Mouse (Mus musculus): ENCODE data around the gene C2cd4a.

Gene C2cd4a

GRCm38 (mm10) chr9:67832046-67832605 lies at the start of gene C2cd4a:
C2cd4a (minus strand) TSS chr9:67832330.
- DNase-seq (ENCODE audit: low read depth, low spot score), result peak; percentile 54

GRCm38 (mm10) chr9:67878197-67878769 lies 46.2 kb upstream of the C2cd4a start:
- DNase-seq (ENCODE audit: low read depth, low spot score), result no peak

DNA sequence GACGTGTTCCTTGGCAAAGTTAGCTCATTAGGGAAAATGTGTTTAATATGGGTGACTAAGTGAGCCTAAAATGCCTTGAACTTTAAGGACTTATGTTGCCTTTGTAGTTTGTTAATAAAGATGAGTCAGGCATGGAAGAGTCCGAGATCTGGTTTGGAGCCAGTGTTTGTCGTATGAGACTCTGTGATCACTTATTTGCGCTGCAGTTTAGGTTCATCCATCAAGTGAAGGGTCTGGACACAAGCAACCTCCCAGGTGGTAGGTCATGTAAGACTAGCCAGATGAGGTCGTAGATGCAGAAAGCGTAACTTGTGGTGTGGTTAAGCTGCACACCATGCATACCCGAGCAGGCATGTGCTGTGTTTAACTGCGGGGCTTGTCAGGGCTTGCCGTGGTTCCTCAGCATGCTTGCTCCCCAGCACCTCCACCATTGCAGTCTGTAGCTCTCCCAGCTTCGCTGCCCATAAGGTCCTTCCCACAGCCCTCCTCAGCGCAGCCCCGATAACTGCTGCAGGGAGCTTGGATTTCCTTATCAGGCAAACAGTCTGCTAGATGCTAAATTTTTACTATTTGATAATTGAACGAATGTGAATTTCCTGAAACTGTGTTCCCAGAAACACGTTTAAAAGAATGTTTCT lies 45.1 kb upstream of the C2cd4a start:
- no peak for DNase-seq (ENCODE audit: low read depth, low spot score)

- DNase-seq (ENCODE audit: low read depth, low spot score), result no peak
Measured at GRCm38 (mm10) chr9:67875337-67875736, 43.2 kb upstream of the C2cd4a start.

DNA sequence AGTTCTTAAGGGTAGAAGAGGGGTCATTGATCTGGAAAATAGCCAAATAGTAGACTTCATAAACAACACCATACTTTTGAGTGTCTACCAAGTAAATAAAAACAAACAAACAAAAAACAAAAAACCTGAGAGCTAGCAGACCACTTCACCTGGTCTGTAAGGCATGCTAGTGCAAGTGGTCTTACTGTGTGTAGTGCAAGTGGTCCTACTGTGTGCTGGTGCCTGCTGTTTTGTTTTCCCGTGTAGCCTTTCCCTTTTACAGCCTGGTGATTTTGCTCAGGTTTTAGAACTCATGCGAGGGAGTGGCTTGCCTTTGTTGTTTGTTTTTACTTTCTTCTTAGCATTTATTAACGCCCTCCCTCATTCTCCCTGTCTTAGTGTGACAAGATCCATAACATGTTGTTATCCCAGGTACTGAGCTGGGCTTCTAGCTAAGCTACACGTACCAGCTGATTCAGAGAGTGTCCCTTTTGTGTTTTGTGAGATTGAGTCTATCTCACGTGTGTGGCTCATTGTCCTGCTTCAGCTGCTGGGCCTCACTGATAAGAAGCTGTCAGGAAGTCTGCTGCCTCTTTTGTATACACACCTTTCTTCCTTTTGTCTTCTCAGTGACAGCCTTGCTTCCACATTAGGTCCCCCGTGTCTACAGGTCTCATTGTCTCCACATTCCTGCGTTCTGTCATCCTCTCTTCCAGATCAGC lies 42.5 kb upstream of the C2cd4a start:
- peak; percentile 4 for DNase-seq (ENCODE audit: low read depth, low spot score)

DNA sequence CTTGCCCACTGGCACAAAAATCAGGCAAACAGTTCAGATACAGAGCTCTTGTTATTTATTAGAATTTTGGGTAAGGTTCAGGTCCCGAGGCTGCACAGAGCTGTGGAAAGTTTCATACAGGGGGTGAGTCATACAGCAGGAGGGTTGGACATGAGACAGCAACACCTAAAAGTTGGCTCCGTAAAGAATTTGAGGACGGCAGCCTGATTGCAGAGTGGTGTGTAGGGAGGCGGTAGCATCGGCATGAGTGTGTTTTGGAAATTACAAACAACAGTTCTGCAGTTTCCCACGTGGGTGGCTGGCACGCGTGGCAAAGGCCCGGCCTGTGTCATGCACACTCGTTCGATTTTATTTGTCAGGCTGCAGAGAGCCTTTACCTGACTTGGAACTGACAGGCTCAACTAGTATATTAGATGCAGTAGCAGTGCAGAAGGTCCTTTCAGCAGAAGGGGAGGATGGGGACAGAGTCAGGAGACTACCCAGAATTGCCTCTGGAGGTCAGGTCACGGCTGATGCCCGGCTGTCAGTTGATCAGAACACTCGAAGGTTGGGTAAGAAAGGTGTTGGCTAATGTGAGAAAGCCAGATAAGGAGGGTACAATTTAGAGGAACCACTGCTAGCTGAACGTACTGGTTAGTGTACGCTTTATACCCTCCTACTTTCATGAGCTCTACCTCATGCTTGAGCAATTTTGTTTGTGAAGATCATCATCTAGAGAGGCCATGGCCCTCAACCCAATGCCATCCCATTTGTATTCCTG lies 37.7 kb upstream of the C2cd4a start:
- DNase-seq (ENCODE audit: low read depth, low spot score), result no peak

DNA sequence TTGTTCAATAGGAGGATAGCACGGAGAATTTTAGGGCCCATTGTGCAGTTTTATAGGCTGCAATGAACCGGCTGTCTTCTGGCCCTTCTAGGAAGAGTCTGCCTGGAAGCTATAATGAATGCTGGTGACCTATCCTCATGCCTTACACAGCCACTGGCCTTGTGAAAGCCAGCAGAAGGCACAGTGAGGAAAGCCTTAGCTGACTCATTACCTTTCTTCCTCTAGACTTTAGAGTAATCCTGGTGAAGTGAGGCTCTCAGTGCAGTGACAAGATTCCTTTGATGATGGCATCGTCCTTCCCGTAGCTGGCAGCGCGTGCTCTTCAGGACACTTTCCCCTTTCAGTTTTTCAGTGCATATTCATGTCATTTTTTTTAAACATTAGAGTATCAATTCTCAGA lies 35.3 kb upstream of the C2cd4a start:
- no peak for DNase-seq (ENCODE audit: low read depth, low spot score)

DNA sequence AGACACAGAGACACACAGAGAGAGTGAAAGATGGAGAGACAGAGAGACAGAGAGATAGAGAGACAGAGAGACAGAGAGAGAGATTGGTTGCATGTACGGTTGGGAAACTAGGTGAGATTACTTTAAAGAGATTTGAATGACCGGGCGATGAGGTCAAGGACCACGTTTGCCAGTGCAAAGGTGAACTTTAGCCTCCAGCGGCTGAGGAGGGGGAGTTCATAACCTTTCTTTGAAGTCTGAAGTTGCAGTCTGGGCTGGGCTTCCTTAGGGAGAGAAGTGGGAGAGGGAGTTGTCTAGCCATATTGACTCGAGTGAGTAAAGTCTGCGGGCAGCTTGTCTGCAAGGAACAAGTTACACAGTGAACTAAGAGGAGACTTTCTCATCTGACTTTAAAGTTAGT lies 33.3 kb upstream of the C2cd4a start:
- no peak for DNase-seq (ENCODE audit: low read depth, low spot score)

DNA sequence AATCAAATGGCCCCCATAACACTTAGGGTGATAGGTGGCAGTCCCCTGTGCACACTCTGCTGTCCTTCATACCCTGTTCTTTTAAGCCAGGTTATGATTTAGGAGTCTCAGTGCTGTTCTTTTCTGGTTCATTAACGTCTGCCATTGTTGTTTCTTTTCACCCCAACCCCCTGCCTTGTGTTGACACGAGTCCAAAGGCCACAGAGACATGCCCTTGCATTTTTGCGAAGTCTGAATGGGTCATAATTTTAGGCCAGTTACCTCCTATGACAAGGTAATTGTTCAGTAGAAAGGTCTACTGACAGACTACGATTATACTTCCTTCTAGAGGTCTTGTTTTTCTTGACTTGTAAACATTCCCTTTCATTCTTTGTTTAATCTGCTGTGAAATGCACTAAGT lies 31.9 kb upstream of the C2cd4a start:
- DNase-seq (ENCODE audit: low read depth, low spot score), result no peak

DNA sequence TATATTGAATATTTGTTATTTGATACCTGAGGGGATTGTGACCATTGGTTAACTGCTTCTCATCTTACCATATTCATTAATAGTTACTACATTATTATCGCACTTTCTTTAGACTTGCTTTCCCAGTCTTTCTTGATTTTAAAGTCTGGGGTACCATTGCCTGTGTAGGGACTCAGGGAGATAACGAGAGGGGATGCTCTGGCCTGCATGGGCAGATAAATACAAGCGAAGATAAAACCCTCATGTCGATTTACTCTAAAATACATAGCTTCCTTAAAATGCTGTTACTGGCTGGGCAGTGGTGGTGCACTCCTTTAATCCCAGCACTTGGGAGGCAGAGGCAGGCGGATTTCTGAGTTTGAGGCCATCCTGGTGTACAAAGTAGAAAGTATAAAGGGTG lies 31.2 kb upstream of the C2cd4a start:
- no peak for DNase-seq (ENCODE audit: low read depth, low spot score)

DNA sequence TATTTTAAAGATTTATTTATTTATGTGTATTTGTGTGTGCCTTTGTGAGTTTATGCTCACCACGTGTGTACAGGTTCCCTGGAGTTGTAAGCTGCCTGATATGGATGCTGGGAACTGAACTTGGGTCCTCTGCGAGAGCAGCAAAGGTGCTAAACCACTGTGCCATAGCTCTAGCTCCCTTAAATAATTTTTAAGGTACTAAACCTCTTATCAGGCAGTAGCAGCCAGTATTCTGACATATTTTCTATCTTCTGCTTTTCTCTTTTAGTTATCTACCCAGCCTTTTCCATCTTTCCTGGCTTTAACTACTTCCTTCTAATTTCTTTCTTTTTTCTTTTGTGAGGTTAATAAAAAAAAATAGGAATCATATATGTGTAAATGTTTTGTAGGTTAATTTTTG lies 28.1 kb upstream of the C2cd4a start:
- DNase-seq (ENCODE audit: low read depth, low spot score), result no peak

GRCm38 (mm10) chr9:67851150-67851549 lies 19.0 kb upstream of the C2cd4a start:
- DNase-seq (ENCODE audit: low read depth, low spot score), result no peak

DNA sequence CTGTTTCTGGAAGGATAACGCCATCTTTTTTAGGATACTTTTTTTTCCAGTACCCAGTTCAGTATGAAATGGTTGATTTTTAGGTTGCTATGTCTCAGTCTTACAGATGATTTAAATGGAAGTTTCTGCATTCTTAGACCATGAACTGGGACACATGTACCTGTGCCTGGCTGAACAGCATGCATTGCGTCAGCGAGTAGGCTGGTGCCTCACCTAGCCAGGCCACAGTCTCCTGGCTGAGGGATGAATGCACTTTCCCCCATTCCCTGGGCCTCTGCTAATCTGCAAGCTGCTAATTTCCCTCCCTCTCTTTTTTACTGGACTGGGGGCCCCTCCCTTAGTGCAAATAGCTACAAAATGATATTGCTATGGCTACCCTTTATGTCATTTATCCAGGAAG lies 17.7 kb upstream of the C2cd4a start:
- DNase-seq (ENCODE audit: low read depth, low spot score), result no peak

GRCm38 (mm10) chr9:67849397-67849796 lies 17.3 kb upstream of the C2cd4a start:
- DNase-seq (ENCODE audit: low read depth, low spot score), result no peak

- DNase-seq (ENCODE audit: low read depth, low spot score), result no peak
Measured at GRCm38 (mm10) chr9:67847606-67848005, 15.5 kb upstream of the C2cd4a start.

GRCm38 (mm10) chr9:67846089-67846488 lies 14.0 kb upstream of the C2cd4a start:
- no peak for DNase-seq (ENCODE audit: low read depth, low spot score)

- no peak for DNase-seq (ENCODE audit: low read depth, low spot score)
Measured at GRCm38 (mm10) chr9:67845648-67846047, 13.5 kb upstream of the C2cd4a start.

DNA sequence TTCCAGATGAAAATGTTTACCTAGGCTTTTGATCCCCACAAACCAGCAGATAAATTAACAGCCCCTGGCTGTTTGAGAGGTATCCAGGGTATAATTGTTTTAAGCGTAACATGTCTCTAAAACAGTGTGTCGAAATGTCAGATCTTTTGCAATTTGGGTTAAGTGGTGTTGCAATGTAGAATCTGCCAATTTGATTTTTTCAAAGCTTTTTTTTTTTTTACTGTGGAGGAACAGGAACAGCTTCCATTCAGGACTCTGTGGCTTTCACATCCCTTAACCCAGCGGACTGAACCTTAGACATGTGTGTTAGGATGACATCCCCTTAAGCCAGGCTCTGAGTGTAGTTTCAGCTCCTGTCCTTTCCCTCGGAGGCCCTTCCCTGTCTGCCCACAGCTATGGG lies 12.9 kb upstream of the C2cd4a start:
- DNase-seq (ENCODE audit: low read depth, low spot score), result no peak

GRCm38 (mm10) chr9:67842797-67843196 lies 10.7 kb upstream of the C2cd4a start:
- no peak for DNase-seq (ENCODE audit: low read depth, low spot score)

DNA sequence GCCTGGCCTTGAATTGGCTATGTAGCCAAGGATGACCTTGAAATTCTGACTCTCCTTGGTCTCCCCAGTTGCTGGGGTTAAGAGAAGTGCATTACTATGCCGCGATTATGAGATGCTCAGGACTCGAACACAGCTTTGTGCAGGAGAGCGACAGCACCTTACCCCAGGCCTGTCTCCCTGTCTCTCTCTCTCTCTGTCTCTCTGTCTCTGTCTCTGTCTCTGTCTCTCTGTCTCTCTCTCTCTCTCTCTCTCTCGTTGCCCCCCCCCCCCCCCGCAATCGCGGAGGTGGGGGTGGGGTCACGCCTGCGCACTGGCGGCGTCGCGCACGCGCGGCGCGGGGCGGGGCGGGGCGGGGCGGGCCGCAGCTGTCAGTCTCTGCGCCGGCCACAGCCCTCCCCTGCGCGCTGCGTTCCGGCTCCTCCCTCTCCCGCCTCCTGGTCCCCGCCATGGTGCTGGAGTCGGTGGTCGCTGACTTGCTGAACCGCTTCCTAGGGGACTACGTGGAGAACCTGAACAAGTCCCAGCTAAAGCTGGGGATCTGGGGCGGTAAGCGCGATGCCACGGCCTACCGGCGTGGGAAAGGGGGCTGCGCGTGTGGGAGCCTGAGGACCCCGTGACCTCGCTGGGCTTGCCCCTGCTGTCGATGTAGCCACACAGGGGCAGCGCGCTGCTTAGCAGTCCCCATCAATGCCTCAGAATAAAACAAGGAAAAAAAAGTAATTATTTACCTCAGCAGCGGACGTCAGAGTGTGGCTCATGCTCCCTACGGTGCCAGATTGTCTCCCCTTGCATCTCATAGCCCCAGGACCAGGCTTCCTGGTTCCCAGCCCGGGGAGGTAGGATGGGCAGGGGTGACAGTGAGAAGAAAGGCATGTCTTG lies 8.1 kb upstream of the C2cd4a start, which contains the start of gene Vps13c:
Gene Vps13c (plus strand): TSS at position 416 of the 879 bp plus-strand sequence.
- peak; percentile 73 for DNase-seq (ENCODE audit: low read depth, low spot score)

DNA sequence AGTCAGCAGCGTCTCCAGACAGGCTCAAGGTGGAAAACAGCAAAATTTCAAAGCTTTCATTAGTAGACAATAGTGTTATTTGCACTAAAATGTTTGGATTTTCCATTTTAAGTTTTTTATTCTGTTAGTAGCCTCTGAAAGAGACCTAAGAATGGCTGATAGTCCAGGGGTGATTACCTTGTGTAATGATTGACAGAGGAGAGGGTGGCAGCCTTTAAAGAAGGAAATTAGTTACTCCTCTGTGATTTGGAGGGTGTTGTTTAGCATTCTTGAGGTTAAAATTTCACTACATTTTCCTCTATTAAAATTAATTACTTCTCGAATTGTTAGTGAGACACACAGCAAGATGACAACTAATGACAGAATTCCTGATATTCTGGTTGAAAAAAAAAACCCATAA lies 5.2 kb upstream of the C2cd4a start:
- no peak for DNase-seq (ENCODE audit: low read depth, low spot score)

Data from embryo, embryonic 11.5 days (tissue).